In the genomic region with DNA sequence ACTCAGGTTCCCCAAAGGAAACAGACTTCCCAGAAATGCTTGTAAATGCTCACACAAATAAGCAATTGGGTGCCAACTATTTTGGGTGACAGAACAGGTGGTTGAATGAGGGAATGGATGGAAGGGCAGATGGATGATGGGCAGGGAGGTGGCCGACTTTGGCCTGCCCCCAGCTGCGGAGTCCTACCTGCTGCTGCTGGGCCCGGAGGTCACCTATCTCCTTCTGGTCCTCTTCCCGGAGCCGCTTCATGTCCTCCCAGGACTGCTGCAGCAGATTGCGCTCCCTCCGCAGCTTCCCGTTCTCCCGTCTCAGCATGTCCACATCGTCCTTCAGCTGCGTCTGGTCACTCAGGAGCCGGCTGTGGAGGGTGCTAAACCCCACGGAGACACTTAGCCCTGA, we compare ENCODE assay signal across 16 mouse cellular contexts.
"Had no signal": no experiment of that assay in that cellular context is flagged by ENCODE, and none has a peak within 500 bp of the region (broad histone marks: within the 10 kb centered on the region; RNA-seq: fewer than 3 reads in every experiment).

No protein-coding gene starts in this region.

- H3K27me3 ChIP-seq: liver, embryonic 13.5 days; midbrain, embryonic 12.5 days; midbrain, embryonic 15.5 days; neural tube, embryonic 12.5 days; neural tube, embryonic 15.5 days; stomach, embryonic 15.5 days had no signal

- H3K4me1 ChIP-seq: stomach, embryonic 15.5 days had no signal

- H3K9me3 ChIP-seq: liver, embryonic 13.5 days; midbrain, embryonic 12.5 days; midbrain, embryonic 15.5 days; neural tube, embryonic 12.5 days; neural tube, embryonic 15.5 days; stomach, embryonic 15.5 days had no signal

- ATAC-seq: midbrain, embryonic 15.5 days had no signal

- H3K4me3 ChIP-seq: layer of hippocampus, adult 2 months; liver, embryonic 13.5 days; midbrain, embryonic 12.5 days; midbrain, embryonic 15.5 days; neural tube, embryonic 12.5 days; neural tube, embryonic 15.5 days; stomach, embryonic 15.5 days had no signal

- H3K36me3 ChIP-seq: liver, embryonic 13.5 days; midbrain, embryonic 15.5 days had no signal

- H3K9ac ChIP-seq: liver, embryonic 13.5 days; midbrain, embryonic 12.5 days; midbrain, embryonic 15.5 days; neural tube, embryonic 12.5 days; neural tube, embryonic 15.5 days; stomach, embryonic 15.5 days had no signal

- DNase-seq: kidney, postnatal 14 days; kidney, postnatal 4 days; layer of hippocampus, adult 9-11 months; liver, embryonic 13.5 days; lung, adult 2 months; lung, postnatal 14 days; lung, postnatal 4 days; right cerebral cortex, adult 18-20 months; right cerebral cortex, postnatal 14 days; thymus, postnatal 25 days had no signal

- H3K27ac ChIP-seq: layer of hippocampus, adult 2 months; liver, embryonic 13.5 days; midbrain, embryonic 12.5 days; midbrain, embryonic 15.5 days; neural tube, embryonic 12.5 days; neural tube, embryonic 15.5 days; stomach, embryonic 15.5 days had no signal

- H3K4me2 ChIP-seq: liver, embryonic 13.5 days; midbrain, embryonic 12.5 days; midbrain, embryonic 15.5 days; neural tube, embryonic 12.5 days; neural tube, embryonic 15.5 days; stomach, embryonic 15.5 days had no signal
